Mouse (Mus musculus): ENCODE data around the gene Mrgpre. TPM values are rescaled to one million over a fixed set of nuclear protein-coding genes. Genes with fewer than 3 reads are reported as not detected.
A peak's percentile ranks its signal among the peaks of the same experiment; 100 is the strongest.

Mrgpre gene
- total RNA-seq, 2 experiments from 2014 or later: 15.3 to 16.5 TPM

DNA sequence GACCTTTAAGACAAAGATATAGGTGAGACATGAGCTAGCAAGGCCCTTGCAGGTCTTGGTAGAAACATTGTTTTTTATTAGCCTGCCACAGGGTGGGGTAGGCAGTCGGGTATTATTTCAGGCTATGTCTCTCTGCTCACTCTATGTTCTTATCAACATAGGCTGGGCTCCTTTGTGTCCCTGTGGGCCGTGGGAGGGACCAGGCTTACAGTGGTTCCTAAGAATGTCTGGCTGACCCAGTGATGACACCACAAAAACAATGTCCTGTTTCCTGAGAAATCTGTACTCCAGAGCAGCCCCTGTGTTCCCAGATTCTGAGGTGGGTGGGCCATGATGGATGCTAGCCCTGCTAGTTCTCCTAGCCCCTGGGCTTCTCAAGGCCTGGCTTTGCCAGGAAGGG lies 6.9 kb downstream of the Mrgpre start:
- intact Hi-C loops (cut with DNase I): no loop called here
- DNase-seq: no peak

DNA sequence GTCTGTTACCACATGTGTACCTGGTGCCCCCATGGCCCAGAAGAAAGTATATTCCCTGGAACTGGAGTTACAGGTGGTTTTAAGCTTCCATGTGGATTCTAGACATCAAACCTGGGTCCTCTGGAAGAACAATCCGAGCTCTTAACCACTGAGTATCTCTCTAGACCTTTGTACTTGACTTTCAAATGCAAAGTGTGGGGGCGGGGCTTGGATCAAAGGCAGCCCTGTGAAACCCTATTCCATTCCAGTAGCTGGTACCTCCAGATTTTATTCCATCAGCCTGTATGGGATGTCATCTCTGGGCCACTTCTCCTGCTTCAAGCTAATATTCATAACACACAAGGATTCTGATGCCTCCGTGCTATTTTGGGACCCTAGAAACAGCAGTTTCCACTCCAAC lies 8.2 kb downstream of the Mrgpre start:
- no peak for DNase-seq
- intact Hi-C loops (cut with DNase I): no loop called here

DNA sequence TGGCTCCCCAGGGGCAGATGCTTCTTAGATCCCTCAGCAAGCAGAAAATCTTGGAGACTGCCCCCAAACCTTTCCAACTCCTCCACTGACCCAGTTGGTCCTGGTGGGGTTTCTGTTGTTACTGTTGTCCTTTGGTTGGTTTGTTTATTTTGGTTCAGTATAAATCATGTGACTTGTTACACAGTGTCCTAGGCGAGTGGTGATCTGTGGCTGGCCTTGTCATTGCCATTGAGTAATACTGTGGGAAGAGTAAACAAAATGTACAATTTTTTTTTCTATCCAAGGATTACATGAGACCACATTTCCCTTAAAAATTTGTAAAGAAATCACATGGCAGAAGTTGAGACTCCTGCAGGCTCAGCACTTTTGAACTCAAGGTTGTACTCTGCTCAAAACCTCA lies 14.8 kb downstream of the Mrgpre start:
- no peak for DNase-seq
- intact Hi-C loops (cut with DNase I): loop anchor here (10.0 kb wide), 1 partner anchor 185 kb away; no protein-coding TSS in a partner anchor

DNA sequence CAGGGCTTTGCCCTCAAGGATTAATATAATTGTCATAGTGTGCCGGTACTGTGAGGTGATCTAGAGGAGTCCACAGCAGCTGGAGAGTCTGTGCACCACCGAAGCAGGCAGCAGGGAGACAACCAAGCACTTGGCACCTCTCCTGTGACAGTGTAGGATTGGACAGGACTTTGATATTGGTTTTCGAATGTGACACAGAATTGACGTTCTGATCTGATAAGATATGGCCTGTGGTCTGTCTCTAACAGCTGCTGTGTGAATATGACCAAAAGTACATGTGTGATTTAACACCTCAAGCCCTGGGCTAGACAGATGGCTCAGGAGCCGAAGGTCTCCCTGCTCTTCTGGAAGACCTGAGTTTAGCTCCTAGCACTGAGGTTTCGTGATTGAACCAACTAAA lies 16.0 kb downstream of the Mrgpre start:
- no peak for DNase-seq
- intact Hi-C loops (cut with DNase I): loop anchor here (10.0 kb wide), 1 partner anchor 183 kb away; no protein-coding TSS in a partner anchor

DNA sequence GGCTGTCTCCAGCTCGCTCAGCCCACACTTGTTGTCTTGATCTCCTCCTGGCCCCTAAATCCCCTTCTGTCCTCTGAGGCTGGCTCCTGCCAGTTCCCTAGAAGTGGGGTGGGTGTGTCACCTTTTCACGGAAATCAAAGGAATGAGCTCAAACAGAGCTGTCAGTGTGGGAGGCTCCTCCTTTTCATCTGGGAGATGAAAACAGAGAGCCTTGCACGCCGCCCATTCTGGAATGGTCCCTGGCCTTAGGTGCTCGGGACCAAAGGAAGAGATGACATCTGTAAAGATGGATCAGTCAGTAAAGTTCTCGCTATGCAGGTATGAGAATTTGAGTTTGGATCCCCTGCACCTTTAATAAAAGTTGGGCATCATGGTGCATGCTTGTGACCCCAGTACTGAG lies 17.4 kb downstream of the Mrgpre start, which contains the start of gene Mrgprg:
TSS of gene Mrgprg (minus strand) at position 101 of the 400 bp plus-strand sequence.
- no peak for DNase-seq
- intact Hi-C loops (cut with DNase I): loop anchor here (10.0 kb wide), 1 partner anchor 182 kb away; no protein-coding TSS in a partner anchor

DNA sequence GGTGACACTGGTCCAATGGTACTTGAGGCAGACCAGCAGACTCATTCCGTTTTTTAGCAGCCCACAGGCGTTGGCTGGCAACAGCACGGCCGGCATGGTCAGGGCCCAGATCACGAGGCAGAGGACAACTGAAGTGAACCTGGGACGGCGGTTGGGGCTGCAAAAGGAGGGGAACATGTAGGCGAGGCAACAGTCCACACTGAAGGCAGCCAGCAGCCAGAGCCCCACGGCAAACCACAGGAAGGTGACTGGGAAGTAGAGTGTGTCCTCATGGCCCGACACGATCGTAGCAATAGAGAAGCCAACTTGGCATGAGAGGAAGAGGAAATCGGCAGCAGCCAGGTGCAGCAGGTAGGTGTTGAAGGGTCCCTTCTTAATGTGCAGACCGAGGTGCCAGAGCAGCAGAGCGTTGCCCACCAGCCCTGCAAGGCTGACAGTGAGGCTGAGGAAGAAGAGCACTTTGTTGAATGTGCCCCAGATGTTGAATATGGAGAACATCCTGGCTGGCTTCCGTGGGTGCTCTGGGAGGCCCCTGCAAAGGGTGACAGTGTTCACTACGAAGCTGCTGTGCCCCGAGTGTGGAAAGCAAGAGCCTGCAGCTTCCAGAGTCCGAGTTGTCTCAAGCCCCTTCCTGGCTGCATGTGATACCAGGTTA lies 19.3 kb downstream of the Mrgpre start:
- intact Hi-C loops (cut with DNase I): loop anchor here (5.0 to 10.0 kb wide), 2 partner anchors 58 to 180 kb away; no protein-coding TSS in a partner anchor
- no peak for DNase-seq

DNA sequence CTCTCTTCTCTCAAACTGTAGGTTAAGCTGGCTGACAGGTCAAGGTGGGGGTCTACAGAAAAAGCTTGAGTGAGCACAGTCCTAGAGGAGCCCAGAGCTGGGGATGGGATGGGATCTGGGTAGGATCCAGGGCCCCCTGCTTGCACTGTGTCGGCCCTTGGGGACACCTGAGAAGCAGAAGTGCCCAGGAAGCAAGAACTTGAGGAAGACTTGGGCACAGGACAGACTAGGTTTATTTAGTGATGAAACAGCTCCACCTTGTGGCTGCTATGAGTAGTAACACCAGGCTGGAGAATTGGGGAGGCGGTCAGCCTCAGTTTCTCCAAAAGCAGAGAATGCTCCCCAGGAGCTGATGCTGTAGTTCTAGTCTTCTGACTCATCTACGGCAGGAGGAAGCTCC lies 20.5 kb downstream of the Mrgpre start:
- no peak for DNase-seq
- intact Hi-C loops (cut with DNase I): loop anchor here (5.0 to 10.0 kb wide), 2 partner anchors 56 to 179 kb away; no protein-coding TSS in a partner anchor

DNA sequence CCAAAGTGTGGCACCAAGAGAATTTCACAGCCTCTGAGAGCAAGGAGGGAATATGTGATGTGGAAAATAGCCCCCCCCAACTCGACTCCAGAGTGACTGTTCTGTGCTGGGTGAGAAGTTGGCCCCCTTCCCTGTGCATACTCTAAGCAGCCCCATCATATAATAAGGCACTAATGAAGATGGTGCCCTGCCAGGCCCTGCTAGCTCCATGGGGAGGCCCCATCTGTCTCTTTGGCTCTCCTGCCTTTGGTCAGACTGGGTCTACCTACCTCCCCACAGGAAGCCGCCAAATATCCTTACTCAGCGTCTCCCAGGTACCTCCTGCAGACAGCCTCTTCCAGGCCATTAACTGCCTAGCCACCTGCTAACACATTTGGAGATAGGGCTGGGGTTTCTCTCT lies 25.3 kb downstream of the Mrgpre start:
- peak; percentile 72 for DNase-seq
- intact Hi-C loops (cut with DNase I): no loop called here

DNA sequence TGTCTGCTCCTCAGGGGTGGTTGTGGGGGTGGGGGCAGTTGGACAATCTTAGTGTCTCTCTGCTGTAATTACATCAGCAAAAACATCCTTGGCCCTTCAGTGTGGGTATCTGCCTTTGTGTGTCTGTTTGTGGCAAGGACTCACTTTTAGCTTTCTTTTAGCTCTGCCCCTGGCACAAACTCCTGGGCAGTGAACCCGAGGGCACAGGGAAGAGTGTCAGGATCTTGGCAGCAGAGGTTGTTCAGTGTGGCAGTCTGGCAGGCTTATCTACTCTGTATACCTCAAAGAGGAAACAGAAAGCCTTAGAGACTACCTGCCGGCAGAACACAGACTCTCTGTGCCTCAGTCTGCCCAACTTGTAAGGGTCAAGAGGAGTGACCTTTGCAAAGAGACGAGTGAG lies 26.6 kb downstream of the Mrgpre start:
- intact Hi-C loops (cut with DNase I): no loop called here
- no peak for DNase-seq

DNA sequence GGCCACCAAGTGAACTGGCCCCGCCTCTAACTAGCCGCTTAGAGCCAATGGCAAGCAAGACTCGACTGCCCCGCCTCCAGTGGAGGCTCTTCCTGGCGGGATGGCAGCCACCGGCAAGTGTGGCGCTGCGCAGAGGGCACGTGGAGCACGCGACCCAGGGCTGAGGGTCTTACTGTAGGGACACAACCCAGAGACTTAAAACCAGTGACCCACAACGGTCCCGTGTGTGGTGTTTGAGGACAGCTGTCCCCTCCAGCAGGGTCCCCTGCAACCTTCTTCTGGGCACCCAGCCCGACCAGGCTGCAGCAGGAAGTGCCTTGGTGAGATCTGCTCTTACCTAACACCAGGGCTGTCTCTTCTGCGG lies 27.3 kb downstream of the Mrgpre start:
- intact Hi-C loops (cut with DNase I): no loop called here

DNA sequence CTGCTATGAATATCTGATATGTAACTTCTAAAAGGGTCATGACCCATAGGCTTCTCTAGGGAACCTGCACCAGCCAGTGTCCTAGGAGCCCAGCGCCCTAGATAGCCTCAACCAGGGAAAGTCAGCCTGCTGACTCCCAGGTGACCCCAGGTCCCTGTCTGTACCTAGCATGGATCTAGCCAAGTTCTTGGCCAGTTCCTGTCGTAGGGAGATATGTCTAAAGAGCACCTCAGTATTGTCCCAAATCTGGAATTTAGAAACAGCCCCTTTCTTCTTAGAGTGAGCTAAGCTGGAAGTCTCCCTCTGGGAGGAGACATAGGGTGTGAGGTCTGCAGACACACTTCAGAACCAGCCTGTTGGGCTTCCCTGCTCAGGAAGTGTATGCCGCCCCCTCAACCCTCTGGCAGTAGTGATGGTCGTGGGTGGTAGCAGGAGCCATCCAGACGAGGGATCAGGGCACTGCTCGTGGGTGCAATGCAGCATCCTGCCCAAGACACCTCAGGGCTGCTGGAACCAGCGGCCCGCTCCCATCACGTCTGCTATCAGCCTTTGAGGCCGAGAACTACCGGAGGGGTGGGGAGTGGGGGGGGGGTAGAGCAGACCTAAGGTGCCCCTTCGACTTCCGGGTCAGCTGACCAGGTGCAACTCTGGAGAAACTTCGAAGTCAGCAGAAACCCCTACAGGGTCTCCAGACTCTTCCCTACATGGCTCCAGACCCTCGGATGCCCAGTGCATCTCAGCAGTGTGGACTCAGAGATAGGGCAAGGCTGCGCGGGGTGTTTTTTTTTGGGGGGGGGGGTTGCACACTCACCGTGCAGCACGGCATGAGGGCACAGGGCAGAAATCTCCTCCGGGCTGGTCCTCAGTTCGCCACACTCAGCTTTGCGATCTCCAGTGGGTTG lies 27.9 kb downstream of the Mrgpre start, which contains the start of gene Osbpl5:
TSS of gene Osbpl5 (minus strand) at position 861 of the 902 bp plus-strand sequence.
- intact Hi-C loops (cut with DNase I): no loop called here
- DNase-seq: no peak

More for the DNA sequence above, 27.3 kb downstream of the Mrgpre start:
- DNase-seq: peak; percentile 74

DNA sequence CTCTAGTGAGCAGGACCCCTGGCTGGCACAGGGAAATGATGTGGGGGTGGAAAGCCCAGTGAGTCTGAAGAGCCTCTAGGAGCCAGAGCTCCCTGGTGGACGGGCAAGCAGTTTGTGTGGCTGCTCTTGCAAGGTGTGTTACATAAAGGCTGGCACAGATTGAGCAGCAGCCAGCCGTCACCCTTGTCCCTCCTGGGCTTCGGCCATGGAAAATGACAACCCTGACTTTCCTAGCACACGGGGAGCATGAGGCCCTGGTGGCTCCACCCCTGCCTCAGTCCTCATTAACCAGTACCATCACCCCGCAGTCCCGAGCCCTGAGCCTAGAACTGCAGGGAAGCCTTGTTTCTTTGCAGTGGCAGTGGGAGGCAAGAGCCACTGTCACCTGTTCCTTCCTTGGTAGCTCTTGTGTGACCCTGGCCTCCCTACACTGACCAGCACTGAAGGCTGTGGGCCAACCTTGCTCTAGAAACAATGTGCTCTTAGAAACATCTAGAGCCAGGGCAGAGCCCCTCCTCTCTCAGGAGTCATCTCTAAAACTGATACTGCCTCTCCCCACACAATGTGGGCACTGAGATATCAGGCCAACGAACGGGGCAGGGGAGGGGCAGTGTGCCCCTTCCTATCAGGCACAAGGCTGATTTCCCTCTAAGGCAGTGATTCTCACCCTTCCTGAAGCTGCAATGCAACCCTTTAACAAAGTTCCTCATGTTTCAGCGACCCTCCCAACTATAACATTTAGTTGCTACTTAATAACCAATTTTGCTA lies 28.8 kb downstream of the Mrgpre start:
- intact Hi-C loops (cut with DNase I): no loop called here
- DNase-seq: no peak

DNA sequence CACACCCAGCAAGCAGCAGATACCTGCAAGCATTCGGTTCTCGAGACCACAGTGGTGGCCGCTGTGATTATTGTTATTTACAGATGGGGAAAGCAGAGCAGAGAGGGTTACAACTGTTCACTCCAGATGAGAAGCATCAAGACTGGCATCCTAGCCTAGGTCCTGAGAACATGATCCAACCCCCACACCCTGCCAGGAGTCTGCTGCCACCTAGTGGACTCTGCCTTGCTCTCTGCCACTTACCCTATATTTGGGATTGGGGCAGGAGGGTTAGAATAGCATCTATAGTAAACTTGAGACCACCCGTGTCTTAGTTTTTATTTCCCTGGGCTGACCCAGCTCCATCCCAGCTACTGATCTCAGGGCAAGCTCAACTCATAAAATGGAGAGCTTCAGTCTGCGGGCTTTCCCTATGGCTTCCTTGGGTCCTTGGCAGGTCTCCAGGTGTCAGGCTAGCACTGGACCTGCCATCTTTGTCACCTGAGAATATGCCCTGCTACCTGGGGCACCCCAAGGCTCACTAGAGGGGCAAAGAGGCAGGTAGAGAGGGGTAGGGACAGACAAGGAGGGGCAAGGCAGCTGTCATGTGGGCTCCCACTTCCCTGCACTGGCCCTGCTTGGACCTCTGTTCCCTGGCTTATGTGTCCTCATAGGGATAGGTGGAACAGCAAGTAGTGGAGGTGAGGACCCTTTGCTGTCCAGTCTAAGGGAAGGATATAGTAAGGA lies 30.1 kb downstream of the Mrgpre start:
- peak; percentile 72 for DNase-seq
- intact Hi-C loops (cut with DNase I): no loop called here

DNA sequence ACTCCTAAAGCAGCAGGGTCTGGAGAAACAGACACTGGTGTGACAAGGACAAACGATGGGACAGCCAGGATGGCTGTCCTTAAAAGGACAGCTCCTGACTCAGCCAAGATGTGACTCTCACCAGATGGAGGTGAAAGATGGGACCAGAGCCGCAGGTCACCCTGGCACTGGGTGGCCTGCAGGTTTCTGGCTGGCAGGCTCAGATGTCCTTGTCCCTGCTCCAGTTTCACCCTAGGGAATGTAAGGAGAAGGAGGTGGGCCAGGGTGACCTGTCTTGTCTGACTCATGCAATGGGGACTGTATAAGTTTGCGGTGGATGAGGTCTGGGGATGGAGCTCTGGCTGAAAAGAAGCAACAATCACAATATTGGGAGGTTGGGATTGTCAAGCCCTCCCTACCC lies 31.7 kb downstream of the Mrgpre start:
- no peak for DNase-seq
- intact Hi-C loops (cut with DNase I): no loop called here

DNA sequence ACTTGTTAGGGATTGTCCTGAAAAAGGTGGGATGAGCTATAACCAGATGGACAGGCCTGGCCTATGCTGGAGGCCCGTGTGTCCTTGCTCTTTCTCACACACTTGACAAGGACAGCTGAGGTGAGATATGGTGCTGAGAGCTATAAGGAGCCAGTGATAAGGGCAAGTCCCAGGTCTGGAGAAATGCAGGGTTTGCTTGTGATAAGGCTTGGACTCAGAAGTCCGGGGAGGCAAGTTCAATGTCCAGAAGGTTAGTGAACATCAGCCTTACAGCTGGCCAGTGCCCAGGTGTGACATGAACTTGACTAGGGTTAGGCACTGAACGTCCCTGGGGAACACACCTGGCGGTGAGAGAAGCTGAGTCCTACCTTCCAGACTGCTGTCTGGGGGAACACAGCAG lies 32.2 kb downstream of the Mrgpre start:
- intact Hi-C loops (cut with DNase I): no loop called here
- DNase-seq: no peak

DNA sequence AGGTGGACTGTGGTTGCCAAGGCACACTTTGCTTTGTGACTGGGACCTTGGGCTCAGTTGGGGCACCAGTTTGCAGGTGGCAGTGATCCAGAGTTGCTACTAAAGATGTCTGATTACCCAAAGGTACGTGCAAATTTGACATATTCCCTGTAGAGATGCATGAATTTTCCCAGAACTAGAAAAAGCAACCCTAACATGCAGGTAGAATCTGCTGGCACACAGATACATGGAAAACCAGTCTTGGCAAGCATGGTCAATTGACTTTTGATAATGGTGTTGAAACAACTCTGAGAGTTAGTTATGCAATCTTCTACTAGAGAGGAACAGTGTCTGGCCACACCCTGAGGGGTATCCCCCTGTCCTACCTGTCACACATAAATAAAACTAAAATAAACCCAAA lies 32.9 kb downstream of the Mrgpre start:
- intact Hi-C loops (cut with DNase I): no loop called here

DNA sequence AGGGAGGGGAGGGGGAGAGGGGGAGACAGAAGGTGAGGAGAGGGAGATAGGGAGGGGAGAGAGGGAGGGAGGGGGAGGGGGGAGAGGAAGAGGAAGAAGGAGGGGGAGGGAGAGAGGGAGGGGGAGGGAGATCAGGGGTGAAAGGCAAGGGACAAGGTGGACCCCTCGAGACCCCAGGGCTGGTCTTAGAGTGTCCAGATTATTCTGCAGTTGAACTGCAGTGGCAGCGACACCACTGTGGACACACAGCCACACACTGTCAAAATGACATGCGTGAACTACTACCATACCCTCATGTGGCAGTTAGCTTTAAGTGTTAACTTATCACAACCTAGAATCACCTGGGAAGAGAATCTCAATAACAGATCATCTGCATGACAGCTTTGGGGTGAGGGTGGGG lies 35.3 kb downstream of the Mrgpre start:
- intact Hi-C loops (cut with DNase I): no loop called here
- no peak for DNase-seq

More for the DNA sequence above, 32.9 kb downstream of the Mrgpre start:
- DNase-seq: no peak

DNA sequence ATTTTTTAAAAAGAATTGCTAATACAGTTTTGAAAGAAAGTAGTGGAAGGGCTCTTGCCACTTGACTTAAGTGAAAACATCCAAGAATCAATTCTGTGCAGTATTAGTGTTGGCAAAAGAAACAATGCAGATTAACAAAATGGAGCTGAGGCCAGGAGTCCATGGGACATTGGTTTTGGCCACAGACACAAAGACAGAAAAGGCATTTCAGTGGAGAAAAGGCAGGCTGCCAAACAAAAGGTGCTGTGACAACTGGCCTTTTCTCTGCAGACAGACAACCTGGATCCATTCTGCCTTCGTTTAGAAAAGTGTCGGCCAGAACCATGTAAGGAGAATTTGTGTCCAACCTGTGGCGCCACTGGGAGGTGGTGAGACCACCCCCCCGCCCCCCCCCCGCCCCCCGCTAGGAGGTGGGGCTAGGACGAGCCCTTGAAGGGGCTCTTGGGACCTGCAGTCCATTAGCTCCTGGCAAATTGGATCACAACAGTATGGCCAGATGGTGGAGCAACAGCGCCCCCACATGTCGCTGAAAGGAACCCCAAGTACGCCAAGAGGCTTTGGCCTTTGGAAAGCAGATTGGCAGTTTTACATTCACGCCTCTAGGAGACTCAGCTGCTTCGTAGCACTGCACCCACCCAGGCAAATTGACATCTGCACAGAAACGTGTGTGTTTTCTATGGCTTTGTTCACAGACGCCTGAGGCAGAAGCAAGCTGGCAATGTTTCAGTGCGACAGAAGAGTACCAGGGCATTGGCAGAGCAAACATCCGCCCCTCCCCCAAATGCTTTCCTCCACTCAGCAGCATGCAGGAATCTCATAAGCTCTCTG lies 36.0 kb downstream of the Mrgpre start:
- peak; percentile 94 for DNase-seq
- intact Hi-C loops (cut with DNase I): no loop called here

DNA sequence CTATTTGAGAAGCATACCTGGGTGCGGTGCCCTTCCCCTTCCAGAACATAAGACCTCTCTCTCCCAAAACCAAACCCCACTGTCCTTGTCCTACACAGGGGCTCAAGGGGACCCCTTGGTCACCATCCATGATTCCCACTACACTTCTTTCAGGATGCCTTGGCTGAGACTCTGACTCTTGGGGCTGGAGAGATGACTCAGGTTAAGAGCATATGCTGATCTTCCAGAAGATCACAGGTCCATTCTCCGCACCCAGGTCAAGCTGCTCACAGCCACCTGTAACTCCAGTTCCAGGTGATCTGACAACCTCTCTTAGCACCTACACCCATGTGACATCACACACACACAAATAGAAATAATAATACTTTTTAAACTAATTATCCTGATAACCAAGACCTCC lies 43.6 kb downstream of the Mrgpre start:
- no peak for DNase-seq
- intact Hi-C loops (cut with DNase I): no loop called here

All from left cerebral cortex, postnatal 4 days (tissue).